16 mouse cellular contexts compared by ENCODE assay signal in genomic region chr15:25847576-25848168, GRCm38 (mm10).
"Had no signal": no experiment of that assay in that cellular context is flagged by ENCODE, and none has a peak within 500 bp of the region (broad histone marks: within the 10 kb centered on the region; RNA-seq: fewer than 3 reads in every experiment).

No protein-coding gene starts in this region.

- H3K27me3 ChIP-seq: midbrain, embryonic 15.5 days; neural tube, embryonic 15.5 days; stomach, embryonic 15.5 days had no signal

- H3K4me3 ChIP-seq: layer of hippocampus, adult 2 months; limb, embryonic 13.5 days; midbrain, embryonic 15.5 days; neural tube, embryonic 15.5 days; stomach, embryonic 15.5 days had no signal

- ATAC-seq: lung, postnatal 0 days; midbrain, embryonic 15.5 days had no signal

- H3K9ac ChIP-seq: limb, embryonic 13.5 days; liver, embryonic 14.5 days; midbrain, embryonic 15.5 days; neural tube, embryonic 15.5 days; stomach, embryonic 15.5 days had no signal

- H3K4me2 ChIP-seq: limb, embryonic 13.5 days; midbrain, embryonic 15.5 days; neural tube, embryonic 15.5 days; stomach, embryonic 15.5 days had no signal

- H3K9me3 ChIP-seq: midbrain, embryonic 15.5 days; neural tube, embryonic 15.5 days; stomach, embryonic 15.5 days had no signal

- H3K36me3 ChIP-seq: limb, embryonic 13.5 days; midbrain, embryonic 15.5 days; neural tube, embryonic 15.5 days; stomach, embryonic 15.5 days had no signal

- DNase-seq: kidney, adult 18-20 months; kidney, postnatal 10 days; kidney, postnatal 4 days; left cerebral cortex, postnatal 4 days; lung, adult 2 months; lung, postnatal 36 days; right cerebral cortex, postnatal 14 days; thymus, adult 2 months; thymus, postnatal 25 days had no signal

- H3K27ac ChIP-seq: layer of hippocampus, adult 2 months; limb, embryonic 13.5 days; liver, embryonic 14.5 days; midbrain, embryonic 15.5 days; neural tube, embryonic 15.5 days; stomach, embryonic 15.5 days had no signal
